Mouse (Mus musculus) midbrain, postnatal 0 days (tissue): Measurements from ENCODE around the gene Bcas3. TPM values are rescaled to one million over a fixed set of nuclear protein-coding genes. Genes with fewer than 3 reads are reported as not detected.

Experiments used
- ATAC-seq: fragments of 200-750 bp; cut with Nextera tagmentation; 2 replicates; pipeline ENCODE4 v1.8.0; 2017; ENCODE audit warnings: moderate number of reproducible peaks, mild to moderate bottlenecking, moderate TSS enrichment, moderate library complexity; ENCODE audit not compliant: low FRiP score
- DNase-seq: peaks from one replicate; pipeline ENCODE4 v3.0.0-alpha.2; 2015; ENCODE audit warnings: low spot score
- H3K27ac ChIP-seq: fragments of 300-500 bp; sonication (generic); 2 replicates; pipeline ENCODE4 v1.5.1; 2014; ENCODE audit warnings: low read depth, mild to moderate bottlenecking, low read length, mixed read lengths
- H3K27me3 ChIP-seq: fragments of 300-500 bp; sonication (generic); 2 replicates; pipeline ENCODE4 v1.6.1; 2014; ENCODE audit warnings: low read length, control low read depth, mixed read lengths; ENCODE audit not compliant: insufficient read depth
- H3K36me3 ChIP-seq: fragments of 300-500 bp; sonication (generic); 2 replicates; pipeline ENCODE4 v1.6.1; 2014; ENCODE audit warnings: low read length, control low read depth, mixed read lengths; ENCODE audit not compliant: insufficient read depth
- H3K4me1 ChIP-seq: fragments of 300-500 bp; sonication (generic); 2 replicates; pipeline ENCODE4 v1.6.1; 2014; ENCODE audit warnings: mild to moderate bottlenecking, control low read depth, antibody characterized with exemption, low read length, mixed read lengths; ENCODE audit not compliant: insufficient read depth
- H3K4me2 ChIP-seq: fragments of 300-500 bp; sonication (generic); 2 replicates; pipeline ENCODE4 v1.6.1; 2014; ENCODE audit warnings: low read depth, mild to moderate bottlenecking, low read length, mixed read lengths; ENCODE audit not compliant: poor library complexity, severe bottlenecking
- H3K4me3 ChIP-seq: fragments of 300-500 bp; sonication (generic); 2 replicates; pipeline ENCODE4 v1.5.1; 2014; ENCODE audit warnings: low read depth, mild to moderate bottlenecking, low read length, moderate library complexity
- H3K9ac ChIP-seq: fragments of 300-500 bp; sonication (generic); replicated peaks from 2 replicates; pipeline ENCODE4 v1.6.1; 2014; ENCODE audit warnings: mild to moderate bottlenecking, low read length, moderate library complexity, mixed read lengths; ENCODE audit not compliant: poor library complexity, severe bottlenecking
- H3K9me3 ChIP-seq: fragments of 300-500 bp; sonication (generic); 2 replicates; pipeline ENCODE4 v1.6.1; 2016; ENCODE audit warnings: low read length, control low read depth
- CTCF ChIP-seq: IDR thresholded peaks from 2 replicates; pipeline ENCODE4 v1.5.1; 2016; ENCODE audit warnings: antibody characterized with exemption, mild to moderate bottlenecking
- WGBS: fragments of 180-500 bp; shearing (Covaris S2); extraction: QIAGEN DNeasy Blood & Tissue Kit; methylation state at CpG from one replicate; pipeline ENCODE4 v1.1.7; 2014; 5-methylcytosine and 5-hydroxymethylcytosine counted together
- polyA plus RNA-seq: library from polyadenylated mRNA; unstranded; fragments of >200 nt; fragmentation: Nextera tagmentation; extraction: Ambion mirVana; gene quantifications from 2 replicates; pipeline ENCODE4 v1.2.1, GENCODE M21; 2015
- total RNA-seq: library from RNA; depleted of rRNA; stranded (reverse); fragments of >200 nt; gene quantifications from 2 replicates; pipeline ENCODE4 v1.2.3, GENCODE M21; 2014

The Bcas3 gene
- total and polyA plus RNA-seq, 2 experiments from 2014 or later = 28.4 to 34.7 TPM

- DNase-seq = no peak
- Histone ChIP-seq H3K27me3 (no peaks in the 10 kb centered on the region), H3K9me3 (no peaks in the 10 kb centered on the region), H3K4me3 (no peak overlapping the region), H3K4me2 (no peak overlapping the region), H3K27ac (no peak overlapping the region), H3K4me1 (no peaks in the 10 kb centered on the region), H3K9ac (no peak overlapping the region), H3K36me3 (no peaks in the 10 kb centered on the region)
- WGBS = 74% methylated on average over 3 of the region's 3 CpGs
- ATAC-seq = no peak
- no peak for TF ChIP-seq CTCF
Observed at GRCm38 (mm10) chr11:85407700-85408099, 54.7 kb downstream of the Bcas3 start.

GRCm38 (mm10) chr11:85412319-85412718, 59.4 kb downstream of the Bcas3 start:
- no peak for ATAC-seq
- Histone ChIP-seq H3K4me1 (no peaks in the 10 kb centered on the region), H3K36me3 (no peaks in the 10 kb centered on the region), H3K4me2 (no peak overlapping the region), H3K9me3 (no peaks in the 10 kb centered on the region), H3K27ac (no peak overlapping the region), H3K27me3 (no peaks in the 10 kb centered on the region), H3K9ac (no peak overlapping the region), H3K4me3 (no peak overlapping the region)
- 68% methylated on average over 7 of the region's 7 CpGs for WGBS
- TF ChIP-seq CTCF = no peak
- no peak for DNase-seq

GRCm38 (mm10) chr11:85414476-85414875, 61.5 kb downstream of the Bcas3 start:
- WGBS = 100% methylated on average over 1 of the region's 1 CpGs
- H3K4me3 ChIP-seq = no peak overlapping the region
- H3K4me2 ChIP-seq = no peak overlapping the region
- no peaks in the 10 kb centered on the region for H3K4me1 ChIP-seq
- H3K9ac ChIP-seq = no peak overlapping the region
- no peak for TF ChIP-seq CTCF
- no peak for ATAC-seq
- no peaks in the 10 kb centered on the region for H3K36me3 ChIP-seq
- DNase-seq = no peak
- H3K9me3 ChIP-seq = no peaks in the 10 kb centered on the region
- no peak overlapping the region for H3K27ac ChIP-seq
- H3K27me3 ChIP-seq = no peaks in the 10 kb centered on the region

- H3K9ac ChIP-seq = no peak overlapping the region
- H3K27ac ChIP-seq = no peak overlapping the region
- H3K4me2 ChIP-seq = no peak overlapping the region
- DNase-seq = no peak
- no peaks in the 10 kb centered on the region for H3K4me1 ChIP-seq
- no peaks in the 10 kb centered on the region for H3K27me3 ChIP-seq
- H3K9me3 ChIP-seq = no peaks in the 10 kb centered on the region
- 81% methylated on average over 6 of the region's 6 CpGs for WGBS
- no peak for ATAC-seq
- no peak overlapping the region for H3K4me3 ChIP-seq
- no peaks in the 10 kb centered on the region for H3K36me3 ChIP-seq
- TF ChIP-seq CTCF = no peak
Observed at GRCm38 (mm10) chr11:85427353-85427752, 74.4 kb downstream of the Bcas3 start.

GRCm38 (mm10) chr11:85428227-85428626, 75.3 kb downstream of the Bcas3 start:
- 53% methylated on average over 3 of the region's 3 CpGs for WGBS

GRCm38 (mm10) chr11:85430743-85431448, 77.9 kb downstream of the Bcas3 start:
- WGBS = 52% methylated on average over 11 of the region's 11 CpGs
- no peaks in the 10 kb centered on the region for H3K9me3 ChIP-seq
- H3K36me3 ChIP-seq = no peaks in the 10 kb centered on the region
- H3K27me3 ChIP-seq = no peaks in the 10 kb centered on the region
- no peak overlapping the region for H3K4me3 ChIP-seq
- TF ChIP-seq CTCF = no peak
- no peak overlapping the region for H3K27ac ChIP-seq
- H3K9ac ChIP-seq = 0 out of 2 replicates have a peak overlapping the region, but pooled peaks have one; percentile 13
- no peaks in the 10 kb centered on the region for H3K4me1 ChIP-seq
- no peak overlapping the region for H3K4me2 ChIP-seq
- ATAC-seq = no peak
- peak; percentile 0 for DNase-seq

More at GRCm38 (mm10) chr11:85428227-85428626, 75.3 kb downstream of the Bcas3 start:
- H3K4me1 ChIP-seq = no peaks in the 10 kb centered on the region
- no peak overlapping the region for H3K9ac ChIP-seq
- H3K27ac ChIP-seq = no peak overlapping the region
- no peak overlapping the region for H3K4me2 ChIP-seq
- no peaks in the 10 kb centered on the region for H3K36me3 ChIP-seq
- ATAC-seq (no peak), DNase-seq (no peak)
- no peaks in the 10 kb centered on the region for H3K27me3 ChIP-seq
- H3K4me3 ChIP-seq = no peak overlapping the region
- TF ChIP-seq CTCF = no peak
- H3K9me3 ChIP-seq = no peaks in the 10 kb centered on the region
